Mouse (Mus musculus): ENCODE measurements around the gene Bckdha.

Gene Bckdha

GRCm38 (mm10) chr7:25611501-25611900 is 47.3 kb downstream of the Bckdha start:
- DNase-seq, result no peak

GRCm38 (mm10) chr7:25610056-25610455 is 48.7 kb downstream of the Bckdha start:
- no peak for DNase-seq

- no peak for DNase-seq
Observed at GRCm38 (mm10) chr7:25607196-25607595, 51.6 kb downstream of the Bckdha start.

GRCm38 (mm10) chr7:25606625-25607063 is 52.1 kb downstream of the Bckdha start:
- DNase-seq, result no peak

GRCm38 (mm10) chr7:25601346-25601745 is 57.4 kb downstream of the Bckdha start:
- no peak for DNase-seq

GRCm38 (mm10) chr7:25600666-25601065 is 58.1 kb downstream of the Bckdha start:
- DNase-seq, result no peak

GRCm38 (mm10) chr7:25599663-25600062 is 59.1 kb downstream of the Bckdha start:
- peak; percentile 34 for DNase-seq

- no peak for DNase-seq
Observed at GRCm38 (mm10) chr7:25593859-25594258, 64.9 kb downstream of the Bckdha start.

- no peak for DNase-seq
Observed at GRCm38 (mm10) chr7:25591226-25591625, 67.6 kb downstream of the Bckdha start.

- no peak for DNase-seq
Observed at GRCm38 (mm10) chr7:25585351-25586204, 73.2 kb downstream of the Bckdha start.

- DNase-seq, result no peak
Observed at GRCm38 (mm10) chr7:25584651-25585050, 74.1 kb downstream of the Bckdha start.

- no peak for DNase-seq
Observed at GRCm38 (mm10) chr7:25582301-25582810, 76.4 kb downstream of the Bckdha start.
